Mouse (Mus musculus): Measurements from ENCODE around the gene Trak1.

DNA sequence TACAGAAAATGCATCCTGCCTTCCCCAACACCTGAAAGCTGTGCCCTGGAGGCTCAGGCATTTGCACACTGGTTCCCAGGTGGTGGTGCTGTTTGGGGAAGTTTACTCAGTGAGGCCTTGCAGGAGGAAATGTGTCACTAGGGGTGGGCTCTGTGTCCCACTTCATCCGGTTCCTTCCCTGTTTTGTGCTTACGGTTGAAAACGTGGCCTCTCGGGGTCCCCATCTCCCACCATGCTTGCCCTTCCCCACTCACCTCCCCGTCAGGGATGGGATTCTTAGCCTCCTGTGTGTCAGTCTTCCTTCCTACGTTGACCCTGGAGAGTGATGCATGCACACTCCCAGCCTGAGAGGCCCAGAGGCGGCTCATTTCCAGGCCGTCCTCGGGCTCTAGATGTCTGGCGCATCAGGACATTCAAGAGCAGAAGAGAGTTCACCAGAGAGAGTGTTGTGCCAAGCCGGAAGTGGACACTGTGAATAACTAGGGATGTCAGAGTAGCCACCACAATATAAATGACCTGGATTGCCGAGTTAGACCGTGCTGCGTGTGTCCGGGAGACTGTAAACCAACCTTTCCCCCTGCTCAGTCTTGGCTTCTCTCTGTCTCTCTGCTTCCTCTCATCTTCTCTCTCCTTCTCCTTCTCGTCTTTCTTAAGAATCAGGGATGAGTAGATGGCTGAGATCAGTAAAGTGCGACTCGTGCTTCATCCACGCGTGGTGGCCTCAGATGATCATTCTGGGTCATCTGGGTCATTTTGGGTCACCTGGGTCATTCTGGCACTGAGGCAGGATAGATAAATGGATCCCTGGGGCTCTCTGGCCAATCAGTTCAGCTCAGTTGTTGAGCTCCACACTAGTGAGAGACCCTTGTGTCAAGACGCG, 4.0 kb downstream of the Trak1 start:
- TF ChIP-seq CTCF (IDR thresholded peaks at IDR 0.05; ENCODE audit: extremely low read depth, insufficient read depth, insufficient read length, insufficient replicate concordance), result no peak
- no peak for TF ChIP-seq POLR2A (IDR thresholded peaks at IDR 0.05; ENCODE audit: low read depth, low read length)
